ENCODE assay signal across 9 mouse cellular contexts in genomic region chr1:175028716-175029204, GRCm38 (mm10).
DNase-seq lines count a peak whose midpoint lies in the region; ATAC-seq lines count a peak whose summit lies in the region.
"Had no signal": no experiment of that assay in that cellular context is flagged by ENCODE, and none has a peak within 500 bp of the region (broad histone marks: within the 10 kb centered on the region; RNA-seq: fewer than 3 reads in every experiment).

No protein-coding gene starts in this region.

- peak; percentile 13 for DNase-seq in liver
- DNase-seq in liver, embryonic 11.5 days (ENCODE audit: low spot score): no peak
- DNase-seq in spleen, postnatal 10 days (ENCODE audit: low spot score in 2 of 2): no peak
- DNase-seq in gastrocnemius, postnatal 25 days: no peak
- no peak for DNase-seq in urinary bladder, adult 18-20 months (ENCODE audit: low spot score in 2 of 2)

- no peaks in the 10 kb centered on the region for H3K27me3 ChIP-seq in liver, embryonic 11.5 days (replicated peaks; ENCODE audit: control insufficient read depth, insufficient read depth, low read length)
- no peaks in the 10 kb centered on the region for H3K27me3 ChIP-seq in embryonic facial prominence, embryonic 13.5 days
- H3K27me3 ChIP-seq in intestine, embryonic 16.5 days (replicated peaks; ENCODE audit: control insufficient read depth, insufficient read depth, low read length): no peaks in the 10 kb centered on the region
- H3K27me3 ChIP-seq in stomach, embryonic 14.5 days (ENCODE audit: control insufficient read depth, insufficient read depth, low read length): no peaks in the 10 kb centered on the region

- ATAC-seq in liver, embryonic 11.5 days (replicated peaks; ENCODE audit: low FRiP score): no peak
- ATAC-seq in embryonic facial prominence, embryonic 13.5 days (ENCODE audit: insufficient number of reproducible peaks, insufficient read depth, low FRiP score, low TSS enrichment, low read depth): no peak
- ATAC-seq in intestine, embryonic 16.5 days: peak; percentile 81
- ATAC-seq in stomach, embryonic 14.5 days (ENCODE audit: insufficient number of reproducible peaks, insufficient read depth, low FRiP score, low read depth): peak; percentile 62; the same call in 1 of the 2 replicates

- no peaks in the 10 kb centered on the region for H3K36me3 ChIP-seq in liver, embryonic 11.5 days (ENCODE audit: control insufficient read depth, insufficient read depth, low read length)
- no peaks in the 10 kb centered on the region for H3K36me3 ChIP-seq in embryonic facial prominence, embryonic 13.5 days
- no peaks in the 10 kb centered on the region for H3K36me3 ChIP-seq in intestine, embryonic 16.5 days (ENCODE audit: control insufficient read depth, insufficient read depth, low read length)
- H3K36me3 ChIP-seq in stomach, embryonic 14.5 days (ENCODE audit: control insufficient read depth, insufficient read depth, low read length): no peaks in the 10 kb centered on the region

- H3K9me3 ChIP-seq in liver, embryonic 11.5 days (ENCODE audit: control insufficient read depth, low read length): no peaks in the 10 kb centered on the region
- H3K9me3 ChIP-seq in embryonic facial prominence, embryonic 13.5 days: no peaks in the 10 kb centered on the region
- H3K9me3 ChIP-seq in intestine, embryonic 16.5 days (ENCODE audit: control insufficient read depth, low read length): no peaks in the 10 kb centered on the region
- no peaks in the 10 kb centered on the region for H3K9me3 ChIP-seq in stomach, embryonic 14.5 days (ENCODE audit: control insufficient read depth, low read depth, low read length)

- no peaks in the 10 kb centered on the region for H3K4me1 ChIP-seq in liver, embryonic 11.5 days (replicated peaks; ENCODE audit: control insufficient read depth, insufficient read depth, low read length)
- peaks cover 28% of the 10 kb centered on the region for H3K4me1 ChIP-seq in embryonic facial prominence, embryonic 13.5 days
- no peaks in the 10 kb centered on the region for H3K4me1 ChIP-seq in intestine, embryonic 16.5 days (ENCODE audit: control insufficient read depth, insufficient read depth, low read length)
- peaks cover 15% of the 10 kb centered on the region; the same call in 1 of the 2 replicates for H3K4me1 ChIP-seq in stomach, embryonic 14.5 days (ENCODE audit: control insufficient read depth, insufficient read depth, low read length)

- WGBS in liver, embryonic 11.5 days: 23% methylated on average over 9 of the region's 9 CpGs
- 9% methylated on average over 9 of the region's 9 CpGs for WGBS in embryonic facial prominence, embryonic 13.5 days
- 19% methylated on average over 9 of the region's 9 CpGs for WGBS in intestine, embryonic 16.5 days
- 13% methylated on average over 9 of the region's 9 CpGs for WGBS in stomach, embryonic 14.5 days

- no peak overlapping the region for H3K4me2 ChIP-seq in liver, embryonic 11.5 days
- H3K4me2 ChIP-seq in embryonic facial prominence, embryonic 13.5 days: 0 out of 2 replicates have a peak overlapping the region, but pooled peaks have one; percentile 11
- no peak overlapping the region for H3K4me2 ChIP-seq in intestine, embryonic 16.5 days (ENCODE audit: low read depth, low read length)
- H3K4me2 ChIP-seq in stomach, embryonic 14.5 days (replicated peaks; ENCODE audit: low read depth, low read length): no peak overlapping the region

- no peak overlapping the region for H3K9ac ChIP-seq in liver, embryonic 11.5 days (ENCODE audit: low read depth, low read length)
- 0 out of 2 replicates have a peak overlapping the region, but pooled peaks have one; percentile 21 for H3K9ac ChIP-seq in embryonic facial prominence, embryonic 13.5 days
- no peak overlapping the region for H3K9ac ChIP-seq in intestine, embryonic 16.5 days (ENCODE audit: low read depth, low read length)
- no peak overlapping the region for H3K9ac ChIP-seq in stomach, embryonic 14.5 days (replicated peaks; ENCODE audit: low read depth, low read length)

- no peak overlapping the region for H3K4me3 ChIP-seq in liver, embryonic 11.5 days (ENCODE audit: low read depth, low read length)
- H3K4me3 ChIP-seq in embryonic facial prominence, embryonic 13.5 days: no peak overlapping the region
- H3K4me3 ChIP-seq in intestine, embryonic 16.5 days (ENCODE audit: low read length): no peak overlapping the region
- no peak overlapping the region for H3K4me3 ChIP-seq in stomach, embryonic 14.5 days (ENCODE audit: low read depth, low read length)
- H3K4me3 ChIP-seq: erythroblast, embryonic 14.5 days had no signal

- H3K27ac ChIP-seq in liver, embryonic 11.5 days (ENCODE audit: low read depth, low read length): no peak overlapping the region
- no peak overlapping the region for H3K27ac ChIP-seq in embryonic facial prominence, embryonic 13.5 days
- peak overlapping the region; percentile 10; the same call in 1 of the 2 replicates for H3K27ac ChIP-seq in intestine, embryonic 16.5 days (ENCODE audit: low read length)
- no peak overlapping the region for H3K27ac ChIP-seq in stomach, embryonic 14.5 days (ENCODE audit: low read length)

Comparison
In these comparisons a context has a peak if more than half of its experiments do, and no peak if none do; other contexts are left out.
1. ATAC-seq: peak in intestine, embryonic 16.5 days (single experiment) and stomach, embryonic 14.5 days (single experiment); none in liver, embryonic 11.5 days (single experiment) and embryonic facial prominence, embryonic 13.5 days (single experiment).